ENCODE assay signal across 10 mouse cellular contexts in genomic region chr9:9899070-9899469, GRCm38 (mm10).
DNase-seq lines count a peak whose midpoint lies in the region; ATAC-seq and TF ChIP-seq lines count a peak whose summit lies in the region.
"Had no signal": no experiment of that assay in that cellular context is flagged by ENCODE, and none has a peak within 500 bp of the region (broad histone marks: within the 10 kb centered on the region; RNA-seq: fewer than 3 reads in every experiment).

No protein-coding gene starts in this region.

- ATAC-seq in frontal cortex, adult (ENCODE audit: low TSS enrichment), result peak; percentile 73
- ATAC-seq: inflammation-experienced regulatory T-cells, adult 6 months had no signal

- WGBS in lung, adult 2 months, result 50% methylated on average over 5 of the region's 5 CpGs

- no peak for TF ChIP-seq POLR2A in lung, adult 2 months (IDR thresholded peaks at IDR 0.05; ENCODE audit: borderline replicate concordance, extremely low read depth, low read depth, low read length)

- H3K4me1 ChIP-seq in lung, adult 2 months (ENCODE audit: control insufficient read depth, insufficient read depth, low read length), result no peaks in the 10 kb centered on the region
- H3K4me1 ChIP-seq: liver, embryonic 13.5 days had no signal

- TF ChIP-seq CTCF in lung, adult 2 months (IDR thresholded peaks at IDR 0.05; ENCODE audit: insufficient read depth, low read length), result no peak

- peak; percentile 5 for DNase-seq in retina, postnatal 1 day
- no peak for DNase-seq in retina, embryonic 14.5 days (ENCODE audit: low spot score)
- DNase-seq in left cerebral cortex, adult 9 months (ENCODE audit: low spot score in 2 of 2), result peak; percentile 23 to 74
- DNase-seq in telencephalon, adult 2 months (ENCODE audit: low read depth, low spot score), result peak; percentile 75
- DNase-seq in lung, adult 2 months, result no peak
- no peak for DNase-seq in lung, postnatal 10 days
- DNase-seq in urinary bladder, adult 18-20 months (ENCODE audit: low spot score in 2 of 2), result no peak
- DNase-seq: liver, embryonic 13.5 days had no signal

- H3K4me3 ChIP-seq in lung, adult 2 months (replicated peaks; ENCODE audit: extremely low read depth, low read depth, low read length), result no peak overlapping the region
- H3K4me3 ChIP-seq: liver, embryonic 13.5 days had no signal

Comparison
In these comparisons a context has a peak if more than half of its experiments do, and no peak if none do; other contexts are left out.
1. DNase-seq: peak in retina, postnatal 1 day (single experiment), left cerebral cortex, adult 9 months (2 of 2) and telencephalon, adult 2 months (single experiment); none in retina, embryonic 14.5 days (single experiment), lung, adult 2 months (single experiment), lung, postnatal 10 days (single experiment) and urinary bladder, adult 18-20 months (0 of 2).